Mouse (Mus musculus): ENCODE measurements around the gene Farp1.

DNA sequence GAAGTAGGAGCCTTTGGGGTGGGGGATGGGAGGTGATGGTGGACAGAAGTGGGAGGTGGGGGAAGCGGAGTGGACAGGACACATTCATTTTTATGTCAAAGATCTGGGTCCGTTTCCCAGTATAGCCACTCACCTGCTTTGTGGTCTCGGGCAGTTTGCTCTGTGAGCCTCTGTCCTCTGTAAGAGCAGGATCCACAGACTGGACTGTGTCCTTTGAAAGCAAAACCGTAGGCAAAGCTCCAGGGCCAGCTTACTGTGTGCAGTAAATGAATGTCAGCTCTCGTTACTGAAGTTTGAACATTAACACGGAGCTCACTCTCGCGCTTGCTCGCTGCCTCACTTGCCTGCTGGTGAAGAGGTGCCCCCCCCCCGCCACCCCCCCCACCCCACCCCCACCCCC, 110.7 kb downstream of the Farp1 start:
- no peak for TF ChIP-seq CTCF (IDR thresholded peaks at IDR 0.05; ENCODE audit: low read depth, low read length)
- no peak for TF ChIP-seq GATA1 (IDR thresholded peaks at IDR 0.05; ENCODE audit: borderline replicate concordance, low read length)

All from G1E (cell line).